Mouse (Mus musculus) midbrain, postnatal 0 days (tissue): ENCODE measurements around the gene Plpp4. TPM values are rescaled to one million over a fixed set of nuclear protein-coding genes. Genes with fewer than 3 reads are reported as not detected.

ENCODE experiments used
- ATAC-seq: fragments of 200-750 bp; cut with Nextera tagmentation; 2 replicates; pipeline ENCODE4 v1.8.0; 2017; ENCODE audit warnings: moderate number of reproducible peaks, mild to moderate bottlenecking, moderate TSS enrichment, moderate library complexity; ENCODE audit not compliant: low FRiP score
- DNase-seq: peaks from one replicate; pipeline ENCODE4 v3.0.0-alpha.2; 2015; ENCODE audit warnings: low spot score
- H3K27ac ChIP-seq: fragments of 300-500 bp; sonication (generic); 2 replicates; pipeline ENCODE4 v1.5.1; 2014; ENCODE audit warnings: low read depth, mild to moderate bottlenecking, low read length, mixed read lengths
- H3K27me3 ChIP-seq: fragments of 300-500 bp; sonication (generic); 2 replicates; pipeline ENCODE4 v1.6.1; 2014; ENCODE audit warnings: low read length, control low read depth, mixed read lengths; ENCODE audit not compliant: insufficient read depth
- H3K36me3 ChIP-seq: fragments of 300-500 bp; sonication (generic); 2 replicates; pipeline ENCODE4 v1.6.1; 2014; ENCODE audit warnings: low read length, control low read depth, mixed read lengths; ENCODE audit not compliant: insufficient read depth
- H3K4me1 ChIP-seq: fragments of 300-500 bp; sonication (generic); 2 replicates; pipeline ENCODE4 v1.6.1; 2014; ENCODE audit warnings: mild to moderate bottlenecking, control low read depth, antibody characterized with exemption, low read length, mixed read lengths; ENCODE audit not compliant: insufficient read depth
- H3K4me2 ChIP-seq: fragments of 300-500 bp; sonication (generic); 2 replicates; pipeline ENCODE4 v1.6.1; 2014; ENCODE audit warnings: low read depth, mild to moderate bottlenecking, low read length, mixed read lengths; ENCODE audit not compliant: poor library complexity, severe bottlenecking
- H3K4me3 ChIP-seq: fragments of 300-500 bp; sonication (generic); 2 replicates; pipeline ENCODE4 v1.5.1; 2014; ENCODE audit warnings: low read depth, mild to moderate bottlenecking, low read length, moderate library complexity
- H3K9ac ChIP-seq: fragments of 300-500 bp; sonication (generic); replicated peaks from 2 replicates; pipeline ENCODE4 v1.6.1; 2014; ENCODE audit warnings: mild to moderate bottlenecking, low read length, moderate library complexity, mixed read lengths; ENCODE audit not compliant: poor library complexity, severe bottlenecking
- H3K9me3 ChIP-seq: fragments of 300-500 bp; sonication (generic); 2 replicates; pipeline ENCODE4 v1.6.1; 2016; ENCODE audit warnings: low read length, control low read depth
- CTCF ChIP-seq: IDR thresholded peaks from 2 replicates; pipeline ENCODE4 v1.5.1; 2016; ENCODE audit warnings: antibody characterized with exemption, mild to moderate bottlenecking
- WGBS: fragments of 180-500 bp; shearing (Covaris S2); extraction: QIAGEN DNeasy Blood & Tissue Kit; methylation state at CpG from one replicate; pipeline ENCODE4 v1.1.7; 2014; 5-methylcytosine and 5-hydroxymethylcytosine counted together
- polyA plus RNA-seq: library from polyadenylated mRNA; unstranded; fragments of >200 nt; fragmentation: Nextera tagmentation; extraction: Ambion mirVana; gene quantifications from 2 replicates; pipeline ENCODE4 v1.2.1, GENCODE M21; 2015
- total RNA-seq: library from RNA; depleted of rRNA; stranded (reverse); fragments of >200 nt; gene quantifications from 2 replicates; pipeline ENCODE4 v1.2.3, GENCODE M21; 2014

Plpp4 gene
- total and polyA plus RNA-seq, 2 experiments from 2014 or later = 12.7 to 25.0 TPM

DNA sequence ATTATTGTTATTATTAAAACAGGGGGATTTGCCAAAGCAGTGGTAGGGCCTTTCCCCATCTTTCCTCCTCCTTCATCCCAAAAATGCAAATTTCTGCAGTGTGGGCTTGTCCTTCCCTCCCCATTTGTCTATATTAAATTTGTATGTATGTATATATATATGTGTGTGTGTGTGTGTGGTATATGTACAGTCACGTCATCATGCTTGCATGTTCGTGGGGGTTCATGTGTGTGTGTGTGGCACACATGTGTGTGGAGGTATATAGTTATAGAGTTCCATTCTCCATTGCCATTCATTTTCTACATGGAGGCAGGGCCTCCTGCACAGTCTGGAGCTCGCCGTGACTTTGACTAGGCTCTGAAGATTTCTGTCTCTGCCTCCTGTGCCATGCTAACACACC is 22.0 kb downstream of the Plpp4 start:
- H3K27ac ChIP-seq = no peak overlapping the region
- no peaks in the 10 kb centered on the region for H3K4me1 ChIP-seq
- H3K4me2 ChIP-seq = no peak overlapping the region
- H3K9ac ChIP-seq = no peak overlapping the region
- DNase-seq (no peak), ATAC-seq (no peak)
- no peaks in the 10 kb centered on the region for H3K9me3 ChIP-seq
- TF ChIP-seq CTCF = no peak
- no peaks in the 10 kb centered on the region for H3K36me3 ChIP-seq
- no peaks in the 10 kb centered on the region for H3K27me3 ChIP-seq
- no peak overlapping the region for H3K4me3 ChIP-seq
- 85% methylated on average over 4 of the region's 4 CpGs for WGBS

- Histone ChIP-seq H3K36me3 (no peaks in the 10 kb centered on the region), H3K27ac (no peak overlapping the region), H3K4me1 (no peaks in the 10 kb centered on the region), H3K4me2 (no peak overlapping the region), H3K4me3 (no peak overlapping the region), H3K9ac (no peak overlapping the region), H3K9me3 (no peaks in the 10 kb centered on the region), H3K27me3 (no peaks in the 10 kb centered on the region)
- ATAC-seq = no peak
- no peak for DNase-seq
- WGBS = 67% methylated on average over 4 of the region's 4 CpGs
- TF ChIP-seq CTCF = no peak
These were observed 22.4 kb downstream of the Plpp4 start for GRCm38 (mm10) chr7:129279261-129279660.

GRCm38 (mm10) chr7:129281966-129282365 is 25.1 kb downstream of the Plpp4 start:
- Histone ChIP-seq H3K4me1 (no peaks in the 10 kb centered on the region), H3K9ac (no peak overlapping the region), H3K27ac (no peak overlapping the region), H3K9me3 (no peaks in the 10 kb centered on the region), H3K4me3 (no peak overlapping the region), H3K27me3 (no peaks in the 10 kb centered on the region), H3K36me3 (no peaks in the 10 kb centered on the region), H3K4me2 (no peak overlapping the region)
- no peak for DNase-seq
- 96% methylated on average over 4 of the region's 4 CpGs for WGBS
- no peak for ATAC-seq
- TF ChIP-seq CTCF = no peak

DNA sequence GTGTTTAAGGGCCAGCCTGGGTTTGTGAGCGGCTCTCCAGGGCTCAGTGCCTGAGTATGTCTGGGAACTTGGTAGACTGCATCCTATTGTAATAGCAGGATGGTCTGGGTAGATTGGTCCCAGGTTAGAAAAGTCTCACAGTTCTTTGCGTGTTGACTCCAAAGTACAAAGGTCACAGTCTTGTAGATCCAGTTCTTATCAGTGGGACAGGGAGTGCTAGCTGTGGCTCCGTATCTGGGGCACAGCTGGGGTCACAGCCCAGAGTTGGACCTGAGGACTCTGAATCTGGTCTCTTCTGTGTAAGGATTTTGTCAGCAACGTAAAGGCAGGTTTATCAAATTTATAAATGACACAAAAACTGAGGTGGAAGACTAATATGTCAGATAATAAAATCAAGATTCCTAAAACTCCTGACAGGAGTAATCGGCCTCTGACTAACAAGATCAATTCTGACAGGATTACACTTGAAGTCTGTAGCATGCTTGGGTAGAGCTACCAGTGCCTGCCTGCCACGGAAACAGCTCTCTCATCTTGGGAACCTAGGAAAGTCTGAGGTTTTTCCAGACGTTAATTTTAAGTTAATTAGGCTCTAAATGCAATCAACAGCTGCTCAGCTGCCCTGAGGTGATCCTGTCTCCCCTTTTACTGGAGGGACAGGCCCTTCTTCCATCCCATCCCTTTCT is 28.5 kb downstream of the Plpp4 start:
- DNase-seq (no peak), ATAC-seq (no peak)
- no peaks in the 10 kb centered on the region for H3K4me1 ChIP-seq
- no peaks in the 10 kb centered on the region for H3K9me3 ChIP-seq
- no peaks in the 10 kb centered on the region for H3K36me3 ChIP-seq
- no peak for TF ChIP-seq CTCF
- H3K27me3 ChIP-seq = no peaks in the 10 kb centered on the region
- H3K27ac ChIP-seq = no peak overlapping the region
- H3K9ac ChIP-seq = no peak overlapping the region
- no peak overlapping the region for H3K4me3 ChIP-seq
- 64% methylated on average over 7 of the region's 7 CpGs for WGBS
- no peak overlapping the region for H3K4me2 ChIP-seq

DNA sequence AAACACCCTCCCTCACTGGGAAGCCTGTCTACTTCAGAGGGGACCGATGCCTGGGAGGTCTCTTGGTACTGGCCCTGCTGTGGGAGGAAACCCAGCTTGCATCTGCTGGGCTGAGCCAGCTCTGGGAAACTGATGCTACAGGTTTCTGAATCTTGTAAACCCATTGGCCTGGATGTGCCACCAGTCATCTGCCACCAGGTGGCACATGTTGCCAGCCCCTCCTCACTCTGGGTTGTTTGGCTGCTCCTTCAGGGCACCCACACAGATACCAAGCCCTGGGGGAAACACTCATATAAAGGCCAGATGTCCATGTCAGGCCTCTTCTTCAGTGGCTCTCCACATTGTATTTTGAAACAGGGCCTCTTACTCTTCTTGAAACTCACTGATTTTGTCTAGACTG is 36.4 kb downstream of the Plpp4 start:
- DNase-seq = no peak
- 88% methylated on average over 1 of the region's 1 CpGs for WGBS
- no peak for ATAC-seq
- no peaks in the 10 kb centered on the region for H3K9me3 ChIP-seq
- no peaks in the 10 kb centered on the region for H3K36me3 ChIP-seq
- H3K27ac ChIP-seq = no peak overlapping the region
- no peak overlapping the region for H3K4me2 ChIP-seq
- no peak overlapping the region for H3K9ac ChIP-seq
- H3K4me3 ChIP-seq = no peak overlapping the region
- peak; percentile 59 for TF ChIP-seq CTCF
- no peaks in the 10 kb centered on the region for H3K27me3 ChIP-seq
- H3K4me1 ChIP-seq = no peaks in the 10 kb centered on the region

GRCm38 (mm10) chr7:129301622-129302021 is 44.8 kb downstream of the Plpp4 start:
- TF ChIP-seq CTCF = no peak
- H3K36me3 ChIP-seq = no peaks in the 10 kb centered on the region
- no peak for DNase-seq

More at GRCm38 (mm10) chr7:129301622-129302021, 44.8 kb downstream of the Plpp4 start:
- 93% methylated on average over 5 of the region's 5 CpGs for WGBS
- H3K9ac ChIP-seq = no peak overlapping the region
- H3K4me3 ChIP-seq = no peak overlapping the region
- H3K27ac ChIP-seq = no peak overlapping the region
- no peaks in the 10 kb centered on the region for H3K27me3 ChIP-seq
- H3K4me2 ChIP-seq = no peak overlapping the region
- H3K9me3 ChIP-seq = no peaks in the 10 kb centered on the region
- H3K4me1 ChIP-seq = no peaks in the 10 kb centered on the region
- no peak for ATAC-seq
